Mouse (Mus musculus) macrophage (primary cell): Measurements from ENCODE around the gene Rasa4. TPM values are rescaled to one million over a fixed set of nuclear protein-coding genes. Genes with fewer than 3 reads are reported as not detected.
A peak's percentile ranks its signal among the peaks of the same experiment; 100 is the strongest.
"Not testable (repeated sequence)": the region's sequence is repeated elsewhere in the genome, so short reads cannot be mapped to it uniquely, and the experiment has no call there.

Source experiments
- H3K27ac ChIP-seq: fragments of 350-480 bp; formaldehyde crosslinking; 2 replicates; pipeline ENCODE4 v1.9.0; 2021
- H3K36me3 ChIP-seq: fragments of 350-480 bp; formaldehyde crosslinking; 2 replicates; pipeline ENCODE4 v1.9.0; 2021; ENCODE audit errors: inconsistent target
- H3K4me3 ChIP-seq: fragments of 350-480 bp; formaldehyde crosslinking; 2 replicates; pipeline ENCODE4 v1.9.0; 2021; ENCODE audit errors: inconsistent target
- H3K79me2 ChIP-seq: fragments of 350-480 bp; formaldehyde crosslinking; 2 replicates; pipeline ENCODE4 v1.9.0; 2021; ENCODE audit errors: inconsistent target
- WGBS: methylation state at CpG from one replicate; pipeline ENCODE4 v1.1.7; 2026; ENCODE audit warnings: inconsistent platforms; ENCODE audit not compliant: missing documents; 5-methylcytosine and 5-hydroxymethylcytosine counted together
- polyA plus RNA-seq: library from polyadenylated mRNA; stranded (reverse); fragments of 250-400 nt; gene quantifications from 3 replicates; pipeline ENCODE4 v1.2.4, GENCODE M21; 2018; ENCODE audit warnings: inconsistent platforms

The Rasa4 gene
- polyA plus RNA-seq, 1 experiment from 2014 or later, result 61.5 TPM

DNA sequence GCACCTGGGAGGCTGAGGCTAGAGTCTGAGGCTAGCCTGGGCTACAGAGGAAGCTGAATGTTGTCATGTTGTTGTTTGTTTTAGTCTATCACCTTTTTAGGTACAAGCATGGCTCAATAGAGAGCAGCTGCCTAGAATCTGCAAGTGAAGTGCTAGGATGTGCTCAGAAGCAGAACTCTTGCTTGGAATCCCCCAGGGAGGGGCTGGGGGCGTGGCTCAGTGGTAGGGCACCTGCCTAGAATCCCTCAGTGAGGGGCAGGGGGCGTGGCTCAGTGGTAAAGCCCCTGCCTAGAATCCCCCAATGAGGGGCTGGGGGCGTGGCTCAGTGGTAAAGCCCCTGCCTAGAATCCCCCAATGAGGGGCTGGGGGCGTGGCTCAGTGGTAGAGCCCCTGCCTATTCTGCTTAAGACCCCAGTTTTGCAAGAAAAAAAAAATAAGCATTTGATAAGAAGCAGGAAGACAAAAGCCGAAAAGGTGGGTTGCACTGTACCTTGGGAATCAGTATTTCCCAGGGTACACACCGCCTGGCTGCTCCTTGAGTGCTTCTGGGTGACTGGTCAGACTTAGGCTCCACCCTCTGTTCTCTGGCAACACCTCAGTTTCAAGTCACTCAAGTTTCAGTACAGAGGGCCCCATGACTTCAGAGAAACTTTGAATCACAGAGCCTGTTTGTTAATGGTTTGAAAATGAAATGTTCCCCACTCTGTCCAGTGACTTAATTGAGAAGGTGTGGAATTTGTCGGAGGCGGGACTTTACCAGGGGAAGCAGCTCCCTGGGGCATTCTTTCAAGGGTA lies 30.7 kb upstream of the Rasa4 start:
- no peaks in the 10 kb centered on the region for H3K79me2 ChIP-seq
- no peak overlapping the region for H3K27ac ChIP-seq
- H3K4me3 ChIP-seq, result no peak overlapping the region
- WGBS, result 80% methylated on average over 8 of the region's 8 CpGs
- H3K36me3 ChIP-seq, result no peaks in the 10 kb centered on the region

- no peaks in the 10 kb centered on the region for H3K79me2 ChIP-seq
- H3K36me3 ChIP-seq, result no peaks in the 10 kb centered on the region
- 88% methylated on average over 11 of the region's 11 CpGs for WGBS
- no peak within 1 kb of the TSS for H3K27ac ChIP-seq
- no peak within 1 kb of the TSS for H3K4me3 ChIP-seq
These were observed 29.2 kb upstream of the Rasa4 start, which contains the start of gene Upk3bl for GRCm38 (mm10) chr5:136054301-136055077. Upk3bl (plus strand) TSS chr5:136054492.

DNA sequence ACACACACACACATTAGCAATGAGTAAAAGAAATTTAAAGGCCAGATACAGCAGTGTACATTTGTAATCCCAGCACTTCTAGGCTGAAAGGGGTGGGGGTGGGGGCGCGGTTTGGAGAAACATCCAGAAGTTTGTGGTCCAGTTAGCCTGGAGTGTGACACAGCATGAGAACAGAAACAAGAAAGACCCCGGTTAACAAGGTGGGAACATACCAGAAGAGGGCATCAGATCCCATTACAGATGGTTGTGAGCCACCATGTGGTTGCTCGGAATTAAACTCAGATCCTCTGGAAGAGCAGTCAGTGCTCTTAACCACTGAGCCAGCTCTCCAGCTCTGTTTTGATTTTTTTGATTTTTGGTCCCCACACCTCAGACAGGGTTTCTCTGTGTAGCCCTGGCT lies 27.7 kb upstream of the Rasa4 start:
- H3K27ac ChIP-seq, result no peak overlapping the region
- H3K4me3 ChIP-seq, result no peak overlapping the region
- H3K36me3 ChIP-seq, result no peaks in the 10 kb centered on the region
- H3K79me2 ChIP-seq, result no peaks in the 10 kb centered on the region
- 75% methylated on average over 4 of the region's 4 CpGs for WGBS

DNA sequence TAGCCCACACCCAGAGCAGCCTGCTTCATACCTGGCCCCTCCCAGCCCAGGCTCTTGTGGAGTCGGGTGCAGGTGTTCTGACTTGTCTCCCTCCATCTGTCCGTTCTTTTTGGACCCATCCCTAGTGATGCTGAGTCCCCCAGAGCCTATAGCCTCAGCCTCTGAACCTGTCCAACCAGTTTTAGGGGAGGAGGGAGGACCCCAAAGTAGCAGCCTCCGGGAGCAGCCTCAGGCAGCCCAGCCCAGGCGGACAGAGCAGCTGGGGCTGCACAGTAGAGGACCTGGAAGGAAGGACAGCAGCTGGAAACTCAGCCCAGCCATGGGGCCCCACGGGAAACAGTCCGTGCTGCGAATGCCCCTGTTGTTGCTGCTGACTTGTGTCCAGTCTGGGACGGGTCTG lies 26.6 kb upstream of the Rasa4 start:
- Histone ChIP-seq H3K4me3 (no peak overlapping the region), H3K79me2 (no peaks in the 10 kb centered on the region), H3K27ac (no peak overlapping the region), H3K36me3 (no peaks in the 10 kb centered on the region)
- 55% methylated on average over 8 of the region's 8 CpGs for WGBS

DNA sequence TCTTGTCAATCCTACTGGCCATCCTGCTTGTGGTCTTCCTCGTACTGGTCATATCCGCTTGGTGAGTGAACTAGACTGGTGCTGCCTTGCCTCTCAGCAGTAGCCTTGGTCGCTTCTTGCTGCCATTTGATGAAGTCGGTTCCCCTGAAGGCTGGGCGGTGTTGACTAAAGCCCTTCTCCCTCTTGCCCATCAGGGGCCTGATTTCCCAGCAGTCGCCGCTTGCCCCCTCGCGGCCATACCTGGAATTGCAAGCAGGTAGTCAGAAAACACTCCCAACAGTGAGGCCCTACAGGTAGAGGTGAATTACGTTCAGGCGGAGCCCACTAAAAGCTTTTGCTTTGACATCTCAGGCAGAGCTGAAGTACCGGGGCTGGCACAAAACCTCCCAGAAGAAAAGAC lies 22.1 kb upstream of the Rasa4 start:
- H3K27ac ChIP-seq, result no peak overlapping the region
- no peak overlapping the region for H3K4me3 ChIP-seq
- no peaks in the 10 kb centered on the region for H3K79me2 ChIP-seq
- no peaks in the 10 kb centered on the region for H3K36me3 ChIP-seq
- WGBS, result 22% methylated on average over 11 of the region's 12 CpGs

GRCm38 (mm10) chr5:136063920-136064319 lies 19.8 kb upstream of the Rasa4 start:
- Histone ChIP-seq H3K36me3 (no peaks in the 10 kb centered on the region), H3K27ac (no peak overlapping the region), H3K4me3 (no peak overlapping the region), H3K79me2 (no peaks in the 10 kb centered on the region)
- 89% methylated on average over 10 of the region's 10 CpGs for WGBS

GRCm38 (mm10) chr5:136066404-136067148 lies 17.1 kb upstream of the Rasa4 start:
- H3K36me3 ChIP-seq, H3K79me2 ChIP-seq, H3K4me3 ChIP-seq, H3K27ac ChIP-seq: not testable (repeated sequence)
- 75% methylated on average over 7 of the region's 11 CpGs for WGBS

DNA sequence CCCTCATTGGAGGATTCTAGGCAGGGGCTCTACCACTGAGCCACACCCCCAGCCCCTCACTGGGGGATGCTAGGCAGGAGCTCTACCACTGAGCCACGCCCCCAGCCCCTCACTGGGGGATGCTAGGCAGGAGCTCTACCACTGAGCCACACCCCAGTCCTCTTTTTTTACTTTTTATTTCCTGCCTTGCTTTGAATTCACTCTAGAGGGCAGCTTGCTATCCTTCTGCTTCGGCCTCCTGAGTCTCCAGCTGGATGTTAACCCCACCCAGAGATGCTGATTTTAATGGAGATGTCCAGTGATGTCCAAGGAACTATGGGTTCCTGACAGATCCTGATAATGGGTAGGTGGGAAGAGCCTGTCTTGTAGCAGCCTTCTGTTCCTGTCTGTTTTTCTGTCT lies 14.3 kb upstream of the Rasa4 start:
- Histone ChIP-seq H3K36me3 (no peaks in the 10 kb centered on the region), H3K27ac (no peak overlapping the region), H3K4me3 (no peak overlapping the region), H3K79me2 (no peaks in the 10 kb centered on the region)
- 78% methylated on average over 2 of the region's 2 CpGs for WGBS

DNA sequence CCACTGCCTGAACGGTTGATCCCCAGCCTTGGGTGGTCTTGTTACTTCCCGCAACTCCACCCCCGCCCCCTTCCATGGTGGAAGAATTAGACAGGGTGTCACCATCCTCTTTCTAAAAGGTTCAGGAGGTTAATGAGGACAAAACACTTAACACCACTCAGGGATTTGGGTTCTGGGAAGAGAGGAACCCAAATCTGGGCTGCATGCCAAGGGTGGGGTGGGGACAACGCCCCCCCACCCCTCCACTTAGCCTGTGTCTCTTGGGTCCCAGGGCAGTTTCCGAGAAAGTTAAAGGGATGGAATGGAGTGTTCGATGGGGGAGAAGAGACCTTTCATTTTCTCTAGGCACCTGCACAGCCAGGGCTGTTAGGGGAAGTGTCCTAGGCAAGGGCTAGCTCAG lies 10.7 kb upstream of the Rasa4 start:
- H3K79me2 ChIP-seq, result no peaks in the 10 kb centered on the region
- H3K4me3 ChIP-seq, result no peak overlapping the region
- 72% methylated on average over 6 of the region's 6 CpGs for WGBS
- no peak overlapping the region for H3K27ac ChIP-seq
- no peaks in the 10 kb centered on the region for H3K36me3 ChIP-seq

- no peak overlapping the region for H3K4me3 ChIP-seq
These were observed 10.2 kb upstream of the Rasa4 start for GRCm38 (mm10) chr5:136073526-136073925.

DNA sequence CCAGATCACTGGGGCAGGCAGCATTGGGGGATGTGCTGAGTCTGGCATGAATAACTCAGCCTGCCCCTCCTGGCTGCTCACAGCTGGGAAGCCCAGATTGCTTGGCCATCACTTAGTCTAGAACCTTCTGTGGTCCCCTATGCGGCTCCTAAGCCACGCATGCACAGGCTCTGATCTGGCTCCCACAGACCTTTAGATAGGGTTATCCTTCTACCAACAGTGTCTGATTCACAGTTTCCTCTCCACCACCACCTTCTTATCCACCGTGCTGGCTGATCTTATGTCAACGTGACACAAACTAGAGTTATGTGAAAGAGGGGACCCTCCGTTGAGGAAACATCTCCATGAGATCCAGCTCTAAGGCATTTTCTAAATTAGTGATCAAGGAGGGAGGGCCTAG lies 8.6 kb upstream of the Rasa4 start:
- H3K4me3 ChIP-seq, result no peak overlapping the region
- no peak overlapping the region for H3K27ac ChIP-seq
- no peaks in the 10 kb centered on the region for H3K36me3 ChIP-seq
- 87% methylated on average over 5 of the region's 5 CpGs for WGBS
- no peaks in the 10 kb centered on the region for H3K79me2 ChIP-seq

More at GRCm38 (mm10) chr5:136073526-136073925, 10.2 kb upstream of the Rasa4 start:
- 90% methylated on average over 11 of the region's 11 CpGs for WGBS
- no peaks in the 10 kb centered on the region for H3K79me2 ChIP-seq
- no peak overlapping the region for H3K27ac ChIP-seq
- no peaks in the 10 kb centered on the region for H3K36me3 ChIP-seq

- no peak overlapping the region for H3K27ac ChIP-seq
- WGBS, result 81% methylated on average over 7 of the region's 7 CpGs
- no peaks in the 10 kb centered on the region for H3K79me2 ChIP-seq
- no peak overlapping the region for H3K4me3 ChIP-seq
- no peaks in the 10 kb centered on the region for H3K36me3 ChIP-seq
These were observed 7.4 kb upstream of the Rasa4 start for GRCm38 (mm10) chr5:136076284-136076683.

GRCm38 (mm10) chr5:136077001-136077550 lies 6.6 kb upstream of the Rasa4 start:
- no peaks in the 10 kb centered on the region for H3K79me2 ChIP-seq
- H3K36me3 ChIP-seq, result no peaks in the 10 kb centered on the region
- no peak overlapping the region for H3K4me3 ChIP-seq
- peak overlapping the region; percentile 35 for H3K27ac ChIP-seq
- WGBS, result 13% methylated on average over 9 of the region's 9 CpGs

- no peaks in the 10 kb centered on the region for H3K36me3 ChIP-seq
- no peak overlapping the region for H3K27ac ChIP-seq
- WGBS, result 96% methylated on average over 5 of the region's 5 CpGs
- no peaks in the 10 kb centered on the region for H3K79me2 ChIP-seq
- H3K4me3 ChIP-seq, result no peak overlapping the region
These were observed 5.6 kb upstream of the Rasa4 start for GRCm38 (mm10) chr5:136078136-136078535.
